Mouse (Mus musculus) MEL (cell line): ENCODE results near the gene Ptprr.

Experiments
- CTCF ChIP-seq, 3 experiments: IDR thresholded peaks in 2 of 3; conservative IDR thresholded peaks in 1 of 3; 2 replicates each; pipeline ENCODE4 v1.5.1; 2011 to 2012; ENCODE audit warnings: low read length in 3 of 3, low read depth in 2 of 3, mild to moderate bottlenecking in 2 of 3, improper control_type of control experiment in 1 of 3, inconsistent platforms in 1 of 3, mixed read lengths in 1 of 3, moderate library complexity in 1 of 3; ENCODE audit not compliant: control insufficient read depth in 1 of 3, insufficient read depth in 1 of 3, poor library complexity in 1 of 3, severe bottlenecking in 1 of 3
- ELF1 ChIP-seq: IDR thresholded peaks from 2 replicates; pipeline ENCODE4 v1.6.1; 2014; ENCODE audit warnings: low read depth, mild to moderate bottlenecking, inconsistent platforms, low read length, improper control_type of control experiment, moderate library complexity
- MAFK ChIP-seq: IDR thresholded peaks from 2 replicates; pipeline ENCODE4 v1.6.1; 2011; ENCODE audit warnings: low read depth, mild to moderate bottlenecking, low read length, improper control_type of control experiment, borderline replicate concordance
- MAX ChIP-seq: IDR thresholded peaks from 2 replicates; pipeline ENCODE4 v1.6.1; 2011; ENCODE audit warnings: low read length, improper control_type of control experiment
- MEF2A ChIP-seq: IDR thresholded peaks from 2 replicates; pipeline ENCODE4 v1.6.1; 2014; ENCODE audit warnings: low read depth, mild to moderate bottlenecking, inconsistent platforms, low read length, improper control_type of control experiment; ENCODE audit not compliant: poor library complexity, insufficient replicate concordance, severe bottlenecking; ENCODE audit errors: extremely low read depth
- MYB ChIP-seq: IDR thresholded peaks from 2 replicates; pipeline ENCODE4 v1.6.1; 2011; ENCODE audit warnings: mild to moderate bottlenecking, low read depth, low read length, improper control_type of control experiment
- NRF1 ChIP-seq: IDR thresholded peaks from 2 replicates; pipeline ENCODE4 v1.6.1; 2014; ENCODE audit warnings: low read depth, mild to moderate bottlenecking, inconsistent platforms, low read length, improper control_type of control experiment, moderate library complexity; ENCODE audit not compliant: poor library complexity, insufficient read depth, severe bottlenecking
- POLR2A ChIP-seq, 2 experiments: IDR thresholded peaks; 2 replicates each; pipeline ENCODE4 v1.6.1; 2011 to 2012; ENCODE audit warnings: low read length in 2 of 2, mild to moderate bottlenecking in 2 of 2, control low read depth in 1 of 2, improper control_type of control experiment in 1 of 2, low read depth in 1 of 2, moderate library complexity in 1 of 2; ENCODE audit not compliant: control insufficient read depth in 1 of 2, insufficient read depth in 1 of 2, poor library complexity in 1 of 2
- TAL1 ChIP-seq: IDR thresholded peaks from 2 replicates; pipeline ENCODE4 v1.6.1; 2012; ENCODE audit warnings: mild to moderate bottlenecking, inconsistent platforms, low read length, moderate library complexity, mixed read lengths
- USF1 ChIP-seq: IDR thresholded peaks from 2 replicates; pipeline ENCODE4 v1.6.1; 2014; ENCODE audit warnings: low read depth, mild to moderate bottlenecking, inconsistent platforms, low read length, improper control_type of control experiment, moderate library complexity

- TF ChIP-seq MAFK (no peak), MYB (no peak), POLR2A (IDR thresholded peaks at IDR 0.05; ENCODE audit: control insufficient read depth in 1 of 2, insufficient read depth in 1 of 2, low read depth in 1 of 2, low read length in 2 of 2, poor library complexity in 1 of 2) (no peak), ELF1 (no peak), CTCF (IDR thresholded peaks at IDR 0.05 in 2 of 3, conservative IDR thresholded peaks at IDR 0.05 in 1 of 3; ENCODE audit: control insufficient read depth in 1 of 3, insufficient read depth in 1 of 3, low read depth in 2 of 3, low read length in 3 of 3, poor library complexity in 1 of 3, severe bottlenecking in 1 of 3) (no peak), TAL1 (no peak), NRF1 (no peak), MAX (no peak), USF1 (no peak), MEF2A (no peak)
Measured at GRCm38 (mm10) chr10:116181235-116181634, 163.2 kb downstream of the Ptprr start.
